Mouse (Mus musculus) brown adipose tissue, adult 24 weeks (tissue): ENCODE measurements around the gene Ap4b1. TPM values are rescaled to one million over a fixed set of nuclear protein-coding genes. Genes with fewer than 3 reads are reported as not detected.
"Not testable (repeated sequence)": the region's sequence is repeated elsewhere in the genome, so short reads cannot be mapped to it uniquely, and the experiment has no call there.

Experiments used
- H3K27ac ChIP-seq: fragments of 200-500 bp; replicated peaks from 2 replicates; pipeline ENCODE4 v1.5.1; 2012; ENCODE audit warnings: low read depth, mild to moderate bottlenecking, low read length
- H3K4me1 ChIP-seq: fragments of 200-500 bp; 2 replicates; pipeline ENCODE4 v1.6.1; 2012; ENCODE audit warnings: low read length, mixed read lengths; ENCODE audit not compliant: control insufficient read depth, insufficient read depth, insufficient read length
- H3K4me3 ChIP-seq: fragments of 200-500 bp; 2 replicates; pipeline ENCODE4 v1.5.1; 2012; ENCODE audit warnings: low read depth, mild to moderate bottlenecking, low read length, moderate library complexity; ENCODE audit not compliant: insufficient read depth
- polyA plus RNA-seq: library from polyadenylated mRNA; stranded (reverse); fragments of >200 nt; gene quantifications from 2 replicates; pipeline ENCODE4 v1.2.4, GENCODE M21; 2012; ENCODE audit not compliant: missing spikeins, insufficient read depth, insufficient read length

Gene Ap4b1
- polyA plus RNA-seq, 1 experiment = 10.6 TPM

DNA sequence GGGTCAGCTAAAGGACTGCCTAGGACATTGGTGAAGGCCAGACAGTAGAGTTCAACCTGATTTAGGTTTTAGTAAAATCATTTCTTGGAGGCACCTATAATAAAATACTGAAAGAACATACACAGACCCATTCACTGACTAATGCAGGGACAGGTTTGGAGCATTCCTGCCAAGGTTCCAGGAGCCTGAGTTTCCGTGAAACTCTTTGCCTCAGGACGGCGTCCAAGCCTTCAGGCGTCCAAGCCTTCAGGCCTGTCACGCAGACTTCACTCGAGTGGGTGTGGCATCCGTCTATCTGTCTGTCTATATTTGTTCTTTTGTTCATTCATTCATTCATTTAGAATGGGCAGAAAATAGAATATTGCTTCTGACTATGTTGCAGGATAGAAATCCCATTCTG lies 21.8 kb downstream of the Ap4b1 start:
- Histone ChIP-seq H3K27ac (no peak overlapping the region), H3K4me3 (no peak overlapping the region), H3K4me1 (no peaks in the 10 kb centered on the region)

DNA sequence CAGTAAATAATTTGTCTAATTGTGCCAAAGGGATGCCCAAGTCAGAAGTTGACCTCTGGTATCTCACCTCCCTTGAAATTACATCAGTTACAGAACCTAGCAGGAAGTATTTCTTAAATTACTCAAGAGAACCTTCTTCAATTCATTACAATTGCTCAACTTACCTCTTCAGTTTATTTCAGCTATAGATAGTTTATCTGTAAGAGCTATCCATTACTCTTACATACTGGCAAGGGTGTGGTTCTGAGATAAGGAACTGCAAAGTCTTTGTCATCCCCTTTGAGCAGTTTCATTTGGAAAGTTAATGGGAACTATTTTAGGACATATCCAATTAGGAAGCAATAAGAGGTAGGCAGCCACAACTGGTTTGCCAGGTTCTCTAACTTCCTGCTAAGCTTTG lies 23.1 kb downstream of the Ap4b1 start, which contains the start of gene Bcl2l15:
Gene Bcl2l15, plus strand, starts transcription at position 176 of the 400 bp plus-strand sequence.
- H3K4me3 ChIP-seq = no peak within 1 kb of the TSS
- no peaks in the 10 kb centered on the region for H3K4me1 ChIP-seq
- no peak within 1 kb of the TSS for H3K27ac ChIP-seq

DNA sequence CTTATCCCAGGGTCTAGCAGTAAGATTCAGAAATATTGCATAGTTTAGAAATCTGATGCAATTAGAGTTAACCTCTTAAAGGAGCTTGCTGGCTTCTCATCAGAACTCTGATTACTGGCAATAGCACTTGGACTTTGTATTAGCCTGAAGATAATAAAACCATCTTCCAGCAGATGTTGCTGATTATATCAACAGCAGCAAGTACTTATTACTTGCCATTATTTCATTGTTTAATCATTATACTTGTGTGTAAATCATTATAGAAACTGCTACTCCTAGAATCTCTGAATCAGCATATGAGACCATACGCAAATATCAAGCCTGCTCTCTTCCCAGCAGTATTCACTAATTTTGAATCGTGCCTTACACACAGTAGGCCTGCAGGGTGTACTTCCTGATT lies 24.7 kb downstream of the Ap4b1 start:
- H3K4me1 ChIP-seq = no peaks in the 10 kb centered on the region
- H3K27ac ChIP-seq = no peak overlapping the region
- no peak overlapping the region for H3K4me3 ChIP-seq

- no peaks in the 10 kb centered on the region for H3K4me1 ChIP-seq
- H3K4me3 ChIP-seq = no peak overlapping the region
- H3K27ac ChIP-seq = no peak overlapping the region
Observed at GRCm38 (mm10) chr3:103835272-103835950, 26.1 kb downstream of the Ap4b1 start.

- no peak overlapping the region for H3K27ac ChIP-seq
- no peaks in the 10 kb centered on the region for H3K4me1 ChIP-seq
- H3K4me3 ChIP-seq = no peak overlapping the region
Observed at GRCm38 (mm10) chr3:103835951-103836310, 26.6 kb downstream of the Ap4b1 start.

- Histone ChIP-seq H3K4me1 (no peaks in the 10 kb centered on the region), H3K4me3 (no peak overlapping the region), H3K27ac (no peak overlapping the region)
Observed at GRCm38 (mm10) chr3:103836453-103836852, 27.1 kb downstream of the Ap4b1 start.

- Histone ChIP-seq H3K4me3 (no peak overlapping the region), H3K27ac (no peak overlapping the region), H3K4me1 (no peaks in the 10 kb centered on the region)
Observed at GRCm38 (mm10) chr3:103839711-103840110, 30.4 kb downstream of the Ap4b1 start.

GRCm38 (mm10) chr3:103840195-103840594 lies 30.9 kb downstream of the Ap4b1 start:
- not testable (repeated sequence) for H3K4me1 ChIP-seq, H3K4me3 ChIP-seq, H3K27ac ChIP-seq

DNA sequence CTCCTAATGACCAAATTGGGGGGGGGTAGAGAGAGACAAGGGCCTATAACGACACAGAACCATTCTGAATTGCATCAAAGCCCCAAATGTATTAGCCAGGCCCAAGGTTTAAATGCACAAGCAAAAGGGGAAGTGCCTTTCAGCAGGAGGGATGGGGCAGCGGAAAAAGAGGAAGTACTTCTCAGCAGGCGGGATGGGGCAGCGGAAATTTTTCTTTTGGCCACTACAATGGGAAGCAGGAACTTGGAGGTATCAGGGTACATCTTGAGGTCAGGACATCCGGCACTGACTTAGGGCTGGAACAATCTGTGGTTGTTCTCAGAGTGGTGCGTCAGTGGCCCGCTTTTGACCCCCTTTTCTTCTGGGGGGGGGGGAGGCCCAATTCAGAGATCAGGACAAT lies 31.6 kb downstream of the Ap4b1 start:
- H3K4me1 ChIP-seq, H3K27ac ChIP-seq, H3K4me3 ChIP-seq: not testable (repeated sequence)

GRCm38 (mm10) chr3:103850644-103851363 lies 41.5 kb downstream of the Ap4b1 start:
- no peak overlapping the region for H3K27ac ChIP-seq
- H3K4me1 ChIP-seq = no peaks in the 10 kb centered on the region
- H3K4me3 ChIP-seq = no peak overlapping the region

GRCm38 (mm10) chr3:103851481-103851880 lies 42.2 kb downstream of the Ap4b1 start:
- Histone ChIP-seq H3K27ac (no peak overlapping the region), H3K4me3 (no peak overlapping the region), H3K4me1 (no peaks in the 10 kb centered on the region)

DNA sequence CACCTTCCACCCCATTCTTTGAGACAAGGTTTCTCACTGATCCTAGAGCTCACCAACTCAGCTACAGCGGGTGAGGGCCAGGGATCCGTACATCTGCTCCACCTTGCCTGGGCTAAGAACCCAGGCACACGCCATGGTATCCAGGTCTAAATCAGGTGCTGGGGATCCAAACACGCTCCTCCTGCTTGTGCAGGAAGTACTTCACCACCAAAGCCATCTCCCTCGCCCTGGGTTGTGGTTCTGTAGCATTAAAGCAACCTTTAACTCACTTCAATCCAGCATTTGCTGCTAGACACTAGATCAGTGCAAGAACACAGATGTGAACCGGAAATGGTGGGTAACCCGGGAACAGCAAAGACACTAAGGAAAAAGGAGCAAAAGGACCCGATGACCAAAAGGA lies 42.6 kb downstream of the Ap4b1 start:
- H3K4me1 ChIP-seq = no peaks in the 10 kb centered on the region
- no peak overlapping the region for H3K27ac ChIP-seq
- H3K4me3 ChIP-seq = no peak overlapping the region

DNA sequence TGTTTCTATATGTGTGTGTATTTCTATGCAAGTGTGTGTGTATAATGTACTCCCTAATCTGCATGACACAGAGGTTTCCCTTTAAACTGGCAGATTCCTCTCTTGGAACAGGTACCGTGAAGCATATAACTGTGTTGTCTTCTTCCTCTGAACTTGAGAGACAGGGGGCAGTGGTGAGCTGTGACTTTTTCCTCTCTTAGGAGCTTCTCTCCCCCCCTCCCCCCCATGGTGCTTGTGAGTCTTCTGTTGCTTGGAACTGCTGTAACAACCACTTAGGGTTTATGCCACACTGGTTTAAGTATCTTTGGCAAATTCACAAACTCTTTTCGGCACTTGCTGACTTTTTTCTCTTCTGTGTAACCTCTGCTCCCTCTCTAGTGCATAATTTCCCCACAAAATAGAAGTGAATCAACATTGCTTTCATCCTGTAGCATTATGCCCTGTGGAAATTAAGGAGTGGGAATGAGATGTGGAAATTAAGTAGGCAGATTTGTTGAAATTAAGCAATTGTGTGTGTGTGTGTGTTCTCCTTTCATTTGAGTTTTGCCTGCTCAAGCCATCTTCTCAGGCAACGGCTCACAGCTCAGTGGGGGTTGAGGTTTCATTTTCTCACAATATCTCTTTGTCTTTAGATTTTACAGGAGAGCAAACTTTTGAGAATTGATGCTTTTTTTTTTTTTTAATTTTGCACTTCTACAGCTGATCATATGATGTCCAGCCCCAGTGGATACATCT lies 43.4 kb downstream of the Ap4b1 start:
- Histone ChIP-seq H3K27ac (no peak overlapping the region), H3K4me3 (no peak overlapping the region), H3K4me1 (no peaks in the 10 kb centered on the region)

- H3K27ac ChIP-seq = no peak overlapping the region
- H3K4me3 ChIP-seq = no peak overlapping the region
- no peaks in the 10 kb centered on the region for H3K4me1 ChIP-seq
Observed at GRCm38 (mm10) chr3:103853804-103854203, 44.5 kb downstream of the Ap4b1 start.

GRCm38 (mm10) chr3:103857036-103857805 lies 47.9 kb downstream of the Ap4b1 start:
- no peak overlapping the region for H3K27ac ChIP-seq
- no peaks in the 10 kb centered on the region for H3K4me1 ChIP-seq
- H3K4me3 ChIP-seq = no peak overlapping the region
